Mouse (Mus musculus) intestine, postnatal 0 days (tissue): ENCODE data around the gene Btnl10. TPM values are rescaled to one million over a fixed set of nuclear protein-coding genes. Genes with fewer than 3 reads are reported as not detected.

ENCODE experiments used
- ATAC-seq: fragments of 200-750 bp; cut with Nextera tagmentation; 2 replicates; pipeline ENCODE4 v1.8.0; 2017; ENCODE audit warnings: mild to moderate bottlenecking, moderate TSS enrichment, moderate library complexity
- H3K27ac ChIP-seq: fragments of 300-500 bp; sonication (generic); 2 replicates; pipeline ENCODE4 v1.5.1; 2014; ENCODE audit warnings: mild to moderate bottlenecking, low read depth, low read length, moderate library complexity
- H3K27me3 ChIP-seq: fragments of 300-500 bp; sonication (generic); replicated peaks from 2 replicates; pipeline ENCODE4 v1.6.1; 2014; ENCODE audit warnings: low read length, mixed read lengths; ENCODE audit not compliant: control insufficient read depth, insufficient read depth
- H3K36me3 ChIP-seq: fragments of 300-500 bp; sonication (generic); 2 replicates; pipeline ENCODE4 v1.6.1; 2014; ENCODE audit warnings: mild to moderate bottlenecking, moderate library complexity; ENCODE audit not compliant: control insufficient read depth, insufficient read depth
- H3K4me1 ChIP-seq: fragments of 300-500 bp; sonication (generic); replicated peaks from 2 replicates; pipeline ENCODE4 v1.6.1; 2014; ENCODE audit warnings: antibody characterized with exemption, low read length, mixed read lengths; ENCODE audit not compliant: control insufficient read depth, insufficient read depth
- H3K4me2 ChIP-seq: fragments of 300-500 bp; sonication (generic); replicated peaks from 2 replicates; pipeline ENCODE4 v1.6.1; 2014; ENCODE audit warnings: low read depth, mild to moderate bottlenecking, moderate library complexity
- H3K4me3 ChIP-seq: fragments of 300-500 bp; sonication (generic); 2 replicates; pipeline ENCODE4 v1.5.1; 2014; ENCODE audit warnings: low read depth, low read length
- H3K9ac ChIP-seq: fragments of 300-500 bp; sonication (generic); 2 replicates; pipeline ENCODE4 v1.6.1; 2014; ENCODE audit warnings: mild to moderate bottlenecking, low read depth, low read length
- H3K9me3 ChIP-seq: fragments of 300-500 bp; sonication (generic); 2 replicates; pipeline ENCODE4 v1.6.1; 2016; ENCODE audit warnings: mixed run types; ENCODE audit not compliant: control insufficient read depth
- CTCF ChIP-seq: sonication (generic); IDR thresholded peaks from 2 replicates; pipeline ENCODE4 v1.5.1; 2016; ENCODE audit warnings: low read depth, mild to moderate bottlenecking, control low read depth, antibody characterized with exemption, moderate library complexity
- WGBS: fragments of 180-500 bp; shearing (Covaris S2); extraction: QIAGEN DNeasy Blood & Tissue Kit; methylation state at CpG from one replicate; pipeline ENCODE4 v1.1.7; 2014; 5-methylcytosine and 5-hydroxymethylcytosine counted together
- polyA plus RNA-seq: library from polyadenylated mRNA; unstranded; fragments of >200 nt; fragmentation: Nextera tagmentation; extraction: Ambion mirVana; gene quantifications from 2 replicates; pipeline ENCODE4 v1.2.1, GENCODE M21; 2015

Btnl10 gene
- polyA plus RNA-seq, 1 experiment from 2014 or later = not detected

- no peak for TF ChIP-seq CTCF
- no peak overlapping the region for H3K9ac ChIP-seq
- H3K27me3 ChIP-seq = no peaks in the 10 kb centered on the region
- WGBS = 85% methylated on average over 6 of the region's 6 CpGs
- H3K9me3 ChIP-seq = no peaks in the 10 kb centered on the region
- H3K36me3 ChIP-seq = peaks cover 59% of the 10 kb centered on the region
- no peak overlapping the region for H3K27ac ChIP-seq
- H3K4me1 ChIP-seq = no peaks in the 10 kb centered on the region
- H3K4me2 ChIP-seq = no peak overlapping the region
- no peak for ATAC-seq
- no peak overlapping the region for H3K4me3 ChIP-seq
Observed at GRCm38 (mm10) chr11:58897485-58897884, 20.2 kb upstream of the Btnl10 start.

- Histone ChIP-seq H3K4me3 (no peak overlapping the region), H3K36me3 (peaks cover 41% of the 10 kb centered on the region), H3K9me3 (no peaks in the 10 kb centered on the region), H3K27me3 (no peaks in the 10 kb centered on the region), H3K4me2 (no peak overlapping the region), H3K4me1 (0 out of 2 replicates have a peak, but pooled peaks cover 4% of the 10 kb centered on the region), H3K27ac (no peak overlapping the region), H3K9ac (no peak overlapping the region)
- no peak for TF ChIP-seq CTCF
- ATAC-seq = no peak
Observed at GRCm38 (mm10) chr11:58901080-58901479, 16.6 kb upstream of the Btnl10 start.

GRCm38 (mm10) chr11:58903511-58904409 lies 13.9 kb upstream of the Btnl10 start, which contains the start of gene Zfp39:
Gene Zfp39 (minus strand): TSS chr11:58904225.
- under 1% methylated on average over 40 of the region's 40 CpGs for WGBS
- ATAC-seq = peak; percentile 93
- TF ChIP-seq CTCF = peak; percentile 23
- Histone ChIP-seq H3K4me1 (0 out of 2 replicates have a peak, but pooled peaks cover 4% of the 10 kb centered on the region), H3K9me3 (no peaks in the 10 kb centered on the region), H3K27ac (peak within 1 kb of the TSS; percentile 80), H3K27me3 (no peaks in the 10 kb centered on the region), H3K9ac (peak within 1 kb of the TSS; percentile 50), H3K36me3 (peaks cover 21% of the 10 kb centered on the region), H3K4me2 (peak within 1 kb of the TSS; percentile 80), H3K4me3 (peak within 1 kb of the TSS; percentile 53)

- H3K9ac ChIP-seq = no peak overlapping the region
- peak; percentile 19 for ATAC-seq
Observed at GRCm38 (mm10) chr11:58904410-58904718, 13.3 kb upstream of the Btnl10 start.

GRCm38 (mm10) chr11:58904838-58905237 lies 12.9 kb upstream of the Btnl10 start:
- no peak overlapping the region for H3K9ac ChIP-seq
- 60% methylated on average over 6 of the region's 6 CpGs for whole genome bisulfite sequencing
- H3K4me1 ChIP-seq = 0 out of 2 replicates have a peak, but pooled peaks cover 4% of the 10 kb centered on the region
- no peak for TF ChIP-seq CTCF
- H3K9me3 ChIP-seq = no peaks in the 10 kb centered on the region
- ATAC-seq = no peak
- no peak overlapping the region for H3K27ac ChIP-seq
- no peak overlapping the region for H3K4me3 ChIP-seq
- H3K27me3 ChIP-seq = no peaks in the 10 kb centered on the region
- peaks cover 14% of the 10 kb centered on the region for H3K36me3 ChIP-seq
- peak overlapping the region; percentile 80; the same call in 1 of the 2 replicates for H3K4me2 ChIP-seq

More at GRCm38 (mm10) chr11:58904410-58904718, 13.3 kb upstream of the Btnl10 start:
- Histone ChIP-seq H3K36me3 (peaks cover 17% of the 10 kb centered on the region), H3K27me3 (no peaks in the 10 kb centered on the region), H3K27ac (peak overlapping the region; percentile 80; the same call in 1 of the 2 replicates), H3K4me2 (peak overlapping the region; percentile 80), H3K9me3 (no peaks in the 10 kb centered on the region), H3K4me3 (peak overlapping the region; percentile 53), H3K4me1 (0 out of 2 replicates have a peak, but pooled peaks cover 4% of the 10 kb centered on the region)
- 1% methylated on average over 8 of the region's 8 CpGs for WGBS
- no peak for TF ChIP-seq CTCF

GRCm38 (mm10) chr11:58913776-58914175 lies 3.9 kb upstream of the Btnl10 start:
- Histone ChIP-seq H3K36me3 (no peaks in the 10 kb centered on the region), H3K27ac (no peak overlapping the region), H3K4me3 (no peak overlapping the region), H3K9me3 (no peaks in the 10 kb centered on the region), H3K4me2 (no peak overlapping the region), H3K9ac (no peak overlapping the region), H3K4me1 (no peaks in the 10 kb centered on the region; the same call in 1 of the 2 replicates), H3K27me3 (no peaks in the 10 kb centered on the region)
- TF ChIP-seq CTCF = no peak
- ATAC-seq = no peak
- WGBS = 15% methylated on average over 1 of the region's 1 CpGs
